Comparison of ENCODE assay signal across 22 mouse cellular contexts in the genomic region with DNA sequence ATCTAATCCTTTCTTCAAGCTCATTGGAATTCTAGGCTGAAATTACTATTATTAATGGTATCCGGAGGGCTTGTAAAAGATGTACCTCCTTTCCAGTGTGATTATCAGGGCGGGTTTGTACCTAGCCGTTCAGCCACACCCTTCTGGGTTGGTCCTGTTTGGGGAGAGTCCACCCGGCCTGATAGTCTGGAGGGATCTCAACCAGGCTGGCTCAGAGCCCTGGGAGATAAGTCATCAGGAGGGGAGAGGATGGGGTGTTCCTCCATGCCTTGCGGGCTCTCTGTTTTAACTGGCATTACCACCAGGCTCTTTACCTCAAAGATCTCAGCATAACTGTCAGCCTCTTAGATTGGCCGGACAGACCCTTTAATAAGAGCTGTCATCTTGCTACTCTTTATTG. TPM values are rescaled to one million over a fixed set of nuclear protein-coding genes. Genes with fewer than 3 reads are reported as not detected.
DNase-seq lines count a peak whose midpoint lies in the region; ATAC-seq and TF ChIP-seq lines count a peak whose summit lies in the region.
"Had no signal": no experiment of that assay in that cellular context is flagged by ENCODE, and none has a peak within 500 bp of the region (broad histone marks: within the 10 kb centered on the region; RNA-seq: fewer than 3 reads in every experiment).

No protein-coding gene starts in this region.

- no peaks in the 10 kb centered on the region for H3K36me3 ChIP-seq in heart, embryonic 11.5 days (ENCODE audit: control insufficient read depth, insufficient read depth, low read length)
- no peaks in the 10 kb centered on the region for H3K36me3 ChIP-seq in liver, postnatal 0 days (replicated peaks; ENCODE audit: insufficient read depth, low read length)
- H3K36me3 ChIP-seq: embryonic facial prominence, embryonic 12.5 days; neural tube, embryonic 13.5 days had no signal

- peak overlapping the region; percentile 72 for H3K27ac ChIP-seq in heart, embryonic 11.5 days (ENCODE audit: low read depth, low read length)
- H3K27ac ChIP-seq in liver, postnatal 0 days (ENCODE audit: low read depth) = peak overlapping the region; percentile 93
- H3K27ac ChIP-seq: embryonic facial prominence, embryonic 12.5 days; neural tube, embryonic 13.5 days had no signal

- H3K9ac ChIP-seq in heart, embryonic 11.5 days (ENCODE audit: low read depth, low read length) = no peak overlapping the region
- H3K9ac ChIP-seq in liver, postnatal 0 days (replicated peaks) = no peak overlapping the region
- H3K9ac ChIP-seq: embryonic facial prominence, embryonic 12.5 days; neural tube, embryonic 13.5 days had no signal

- intact Hi-C loops in heart, postnatal 36 days (cut with DNase I) = no loop called here

- peak; percentile 70; the same call in 1 of the 2 replicates for TF ChIP-seq EP300 in liver, postnatal 0 days (IDR thresholded peaks at IDR 0.05; ENCODE audit: low read depth)

- H3K9me3 ChIP-seq in heart, embryonic 11.5 days (replicated peaks; ENCODE audit: control insufficient read depth, low read length) = no peaks in the 10 kb centered on the region
- no peaks in the 10 kb centered on the region for H3K9me3 ChIP-seq in liver, postnatal 0 days (ENCODE audit: low read length)
- H3K9me3 ChIP-seq: embryonic facial prominence, embryonic 12.5 days; neural tube, embryonic 13.5 days had no signal

- WGBS in heart, embryonic 11.5 days (ENCODE audit: insufficient replicate concordance) = 72% methylated on average over 6 of the region's 6 CpGs
- 53% methylated on average over 6 of the region's 6 CpGs for WGBS in liver, postnatal 0 days (ENCODE audit: insufficient replicate concordance)

- no peaks in the 10 kb centered on the region; the same call in 1 of the 2 replicates for H3K4me1 ChIP-seq in heart, embryonic 11.5 days (ENCODE audit: control insufficient read depth, insufficient read depth, low read length)
- peaks cover 52% of the 10 kb centered on the region for H3K4me1 ChIP-seq in liver, postnatal 0 days (ENCODE audit: insufficient read depth)
- H3K4me1 ChIP-seq: embryonic facial prominence, embryonic 12.5 days; neural tube, embryonic 13.5 days had no signal

- no peak for DNase-seq in heart, postnatal 36 days
- peak; percentile 39 for DNase-seq in urinary bladder, postnatal 14 days (ENCODE audit: low spot score)
- DNase-seq in urinary bladder, postnatal 25 days (ENCODE audit: low spot score) = no peak
- peak; percentile 64 for DNase-seq in liver, postnatal 0 days
- DNase-seq in cerebellum, postnatal 14 days = no peak
- DNase-seq: cerebellum, adult 9-11 months; gastrocnemius, postnatal 14 days; left cerebral cortex, postnatal 4 days; lung, postnatal 14 days; right cerebral cortex, adult 18-20 months had no signal

- peak; percentile 90 for ATAC-seq in heart, embryonic 11.5 days (replicated peaks; ENCODE audit: insufficient number of reproducible peaks, low FRiP score, low TSS enrichment)
- ATAC-seq in liver, postnatal 0 days = peak; percentile 87
- ATAC-seq in monocyte, adult 5-6 weeks (replicated peaks; ENCODE audit: insufficient number of reproducible peaks, low FRiP score, low TSS enrichment, poor library complexity, severe bottlenecking) = no peak
- ATAC-seq in granulocyte monocyte progenitor cell, adult 5-6 weeks (replicated peaks; ENCODE audit: poor library complexity, severe bottlenecking) = no peak
- ATAC-seq: forebrain, embryonic 16.5 days; hindbrain, embryonic 16.5 days; midbrain, embryonic 16.5 days had no signal

- TF ChIP-seq CTCF in liver, postnatal 0 days (IDR thresholded peaks at IDR 0.05; ENCODE audit: low read depth) = no peak

- H3K4me3 ChIP-seq in heart, embryonic 11.5 days (ENCODE audit: low read depth, low read length) = no peak overlapping the region
- 0 out of 2 replicates have a peak overlapping the region, but pooled peaks have one; percentile 6 for H3K4me3 ChIP-seq in liver, postnatal 0 days (ENCODE audit: low read depth, low read length)
- H3K4me3 ChIP-seq: embryonic facial prominence, embryonic 12.5 days; neural tube, embryonic 13.5 days had no signal

- H3K4me2 ChIP-seq in heart, embryonic 11.5 days = peak overlapping the region; percentile 24; the same call in 1 of the 2 replicates
- peak overlapping the region; percentile 60 for H3K4me2 ChIP-seq in liver, postnatal 0 days (ENCODE audit: low read depth, low read length)
- H3K4me2 ChIP-seq: embryonic facial prominence, embryonic 12.5 days; neural tube, embryonic 13.5 days had no signal

- no peaks in the 10 kb centered on the region for H3K27me3 ChIP-seq in heart, embryonic 11.5 days (ENCODE audit: control insufficient read depth, insufficient read depth, low read length)
- no peaks in the 10 kb centered on the region for H3K27me3 ChIP-seq in liver, postnatal 0 days (ENCODE audit: insufficient read depth, low read length)
- H3K27me3 ChIP-seq: embryonic facial prominence, embryonic 12.5 days; neural tube, embryonic 13.5 days had no signal

RNA-seq across cellular contexts. Expression of a gene that starts 13.2 kb away (rescaled TPM):
- not detected in 2 replicates for polyA plus RNA-seq in heart, embryonic 11.5 days (2014; fragmentation: Nextera tagmentation; extraction: Ambion mirVana)
- not detected for total RNA-seq in heart, postnatal 36 days (2021)
- polyA plus RNA-seq in liver, postnatal 0 days (2015; fragmentation: Nextera tagmentation; extraction: Ambion mirVana) = not detected in 2 replicates
- not detected in 3 replicates for total RNA-seq in monocyte, adult 5-6 weeks (2017)
- total RNA-seq in granulocyte monocyte progenitor cell, adult 5-6 weeks (2014; fragmentation: Nextera tagmentation) = not detected in 2 replicates
- total RNA-seq in granulocyte monocyte progenitor cell, adult 5-6 weeks (2017) = not detected in 2 replicates
- total RNA-seq: ES-E14; gastrocnemius, postnatal 14 days; layer of hippocampus, postnatal 14 days; left cerebral cortex, postnatal 4 days had no signal
- polyA plus RNA-seq: embryonic facial prominence, embryonic 12.5 days; forebrain, embryonic 16.5 days; heart, postnatal 0 days; hindbrain, embryonic 16.5 days; kidney, embryonic 16.5 days; midbrain, embryonic 16.5 days; neural tube, embryonic 13.5 days had no signal

RNA-seq across cellular contexts. Expression of a gene that starts 29.6 kb away (rescaled TPM):
- not detected in 2 replicates for polyA plus RNA-seq in heart, embryonic 11.5 days (2014; fragmentation: Nextera tagmentation; extraction: Ambion mirVana)
- not detected for total RNA-seq in heart, postnatal 36 days (2021)
- not detected in 2 replicates for polyA plus RNA-seq in liver, postnatal 0 days (2015; fragmentation: Nextera tagmentation; extraction: Ambion mirVana)
- total RNA-seq in monocyte, adult 5-6 weeks (2017) = not detected in 3 replicates
- not detected in 2 replicates for total RNA-seq in granulocyte monocyte progenitor cell, adult 5-6 weeks (2014; fragmentation: Nextera tagmentation)
- not detected in 2 replicates for total RNA-seq in granulocyte monocyte progenitor cell, adult 5-6 weeks (2017)
- total RNA-seq: ES-E14; gastrocnemius, postnatal 14 days; layer of hippocampus, postnatal 14 days; left cerebral cortex, postnatal 4 days had no signal
- polyA plus RNA-seq: forebrain, embryonic 16.5 days; heart, postnatal 0 days; kidney, embryonic 16.5 days; midbrain, embryonic 16.5 days; neural tube, embryonic 13.5 days had no signal

RNA-seq across cellular contexts. Expression of a gene that starts 50.9 kb away (rescaled TPM):
- polyA plus RNA-seq in heart, embryonic 11.5 days (2014; fragmentation: Nextera tagmentation; extraction: Ambion mirVana) = 47.9 and 51.8 TPM in 2 replicates
- total RNA-seq in heart, postnatal 36 days (2021) = 10 to 100 TPM; 18.1 to 22.4 TPM
- polyA plus RNA-seq in liver, postnatal 0 days (2015; fragmentation: Nextera tagmentation; extraction: Ambion mirVana) = 44.9 and 46.5 TPM in 2 replicates
- total RNA-seq in monocyte, adult 5-6 weeks (2017) = 24.7 to 34.8 TPM (median 25.9 TPM) in 3 replicates
- total RNA-seq in granulocyte monocyte progenitor cell, adult 5-6 weeks (2014; fragmentation: Nextera tagmentation) = 30.4 and 34.8 TPM in 2 replicates
- total RNA-seq in granulocyte monocyte progenitor cell, adult 5-6 weeks (2017) = 42.4 and 50.9 TPM in 2 replicates

RNA-seq across cellular contexts. Expression of a gene that starts 50.9 kb away (rescaled TPM):
- not detected in 2 replicates for polyA plus RNA-seq in heart, embryonic 11.5 days (2014; fragmentation: Nextera tagmentation; extraction: Ambion mirVana)
- not detected for total RNA-seq in heart, postnatal 36 days (2021)
- 0.08 TPM in 1 of 2 replicates, not detected in the other for polyA plus RNA-seq in liver, postnatal 0 days (2015; fragmentation: Nextera tagmentation; extraction: Ambion mirVana)
- not detected in 3 replicates for total RNA-seq in monocyte, adult 5-6 weeks (2017)
- total RNA-seq in granulocyte monocyte progenitor cell, adult 5-6 weeks (2014; fragmentation: Nextera tagmentation) = not detected in 2 replicates
- total RNA-seq in granulocyte monocyte progenitor cell, adult 5-6 weeks (2017) = not detected in 2 replicates
- total RNA-seq: ES-E14; gastrocnemius, postnatal 14 days; layer of hippocampus, postnatal 14 days; left cerebral cortex, postnatal 4 days had no signal
- polyA plus RNA-seq: embryonic facial prominence, embryonic 12.5 days; heart, postnatal 0 days; hindbrain, embryonic 16.5 days; kidney, embryonic 16.5 days; midbrain, embryonic 16.5 days; neural tube, embryonic 13.5 days had no signal

Comparison
In these comparisons a context has a peak if more than half of its experiments do, and no peak if none do; other contexts are left out.
1. DNase-seq: peak in urinary bladder, postnatal 14 days (single experiment) and liver, postnatal 0 days (single experiment); none in heart, postnatal 36 days (0 of 2), urinary bladder, postnatal 25 days (single experiment) and cerebellum, postnatal 14 days (0 of 2).
2. ATAC-seq: peak in heart, embryonic 11.5 days (single experiment) and liver, postnatal 0 days (single experiment); none in monocyte, adult 5-6 weeks (single experiment) and granulocyte monocyte progenitor cell, adult 5-6 weeks (single experiment).